Mouse (Mus musculus) liver, adult 2 months (tissue): ENCODE results near the gene Foxe1. TPM values are rescaled to one million over a fixed set of nuclear protein-coding genes. Genes with fewer than 3 reads are reported as not detected.

Experiments used
- DNase-seq: peaks from one replicate; pipeline ENCODE4 v3.0.0-alpha.2; 2011; ENCODE audit warnings: low read depth, low spot score; ENCODE audit errors: extremely low read depth
- H3K27ac ChIP-seq: fragments of 200-500 bp; replicated peaks from 2 replicates; pipeline ENCODE4 v1.5.1; 2012; ENCODE audit warnings: low read depth, mild to moderate bottlenecking, control low read depth, inconsistent platforms, low read length; ENCODE audit not compliant: insufficient read depth
- H3K27me3 ChIP-seq: fragments of 200-500 bp; 2 replicates; pipeline ENCODE4 v1.6.1; 2012; ENCODE audit warnings: mild to moderate bottlenecking, moderate library complexity, low read length, inconsistent platforms; ENCODE audit not compliant: control insufficient read depth, insufficient read depth
- H3K36me3 ChIP-seq: fragments of 200-500 bp; 2 replicates; pipeline ENCODE4 v1.6.1; 2012; ENCODE audit warnings: low read length, inconsistent platforms; ENCODE audit not compliant: control insufficient read depth, insufficient read depth
- H3K4me1 ChIP-seq: fragments of 200-500 bp; 2 replicates; pipeline ENCODE4 v1.6.1; 2011; ENCODE audit warnings: low read length; ENCODE audit not compliant: control insufficient read depth, insufficient read depth
- H3K4me3 ChIP-seq: fragments of 200-500 bp; 2 replicates; pipeline ENCODE4 v1.5.1; 2011; ENCODE audit warnings: low read depth, mild to moderate bottlenecking, control low read depth, low read length, moderate library complexity; ENCODE audit not compliant: insufficient read depth
- H3K79me2 ChIP-seq: fragments of 200-500 bp; 2 replicates; pipeline ENCODE4 v1.6.1; 2012; ENCODE audit warnings: inconsistent platforms, mild to moderate bottlenecking, low read length, moderate library complexity; ENCODE audit not compliant: control insufficient read depth, insufficient read depth
- H3K9ac ChIP-seq: fragments of 200-500 bp; 2 replicates; pipeline ENCODE4 v1.6.1; 2012; ENCODE audit warnings: low read depth, mild to moderate bottlenecking, control low read depth, inconsistent platforms, low read length
- CTCF ChIP-seq: fragments of 200-500 bp; IDR thresholded peaks from 2 replicates; pipeline ENCODE4 v1.5.1; 2011; ENCODE audit warnings: low read depth, low read length, control low read depth
- POLR2A ChIP-seq: fragments of 200-500 bp; IDR thresholded peaks from 2 replicates; pipeline ENCODE4 v1.6.1; 2011; ENCODE audit warnings: low read length, control low read depth; ENCODE audit not compliant: insufficient read depth; ENCODE audit errors: extremely low read depth
- WGBS: fragments of 180-500 bp; shearing (Covaris S2); methylation state at CpG from one replicate; pipeline ENCODE4 v1.1.7; 2018; 5-methylcytosine and 5-hydroxymethylcytosine counted together
- polyA plus RNA-seq: library from polyadenylated mRNA; depleted of rRNA; stranded (reverse); fragments of >200 nt; gene quantifications from 2 replicates; pipeline ENCODE4 v1.2.3, GENCODE M21; 2012
- total RNA-seq: library from RNA; depleted of rRNA; stranded (reverse); fragments of >200 nt; gene quantifications from 2 replicates; pipeline ENCODE4 v1.2.3, GENCODE M21; 2014

Foxe1 gene
- total and polyA plus RNA-seq, 2 experiments: 0.04 TPM; not detected in 1

- TF ChIP-seq POLR2A (no peak), CTCF (no peak)
- no peak for DNase-seq
- WGBS: 8% methylated on average over 67 of the region's 67 CpGs
- H3K27ac ChIP-seq: no peak overlapping the region
- H3K4me3 ChIP-seq: no peak overlapping the region
- H3K36me3 ChIP-seq: no peaks in the 10 kb centered on the region
- H3K9ac ChIP-seq: no peak overlapping the region
- H3K27me3 ChIP-seq: peaks cover 36% of the 10 kb centered on the region
- no peaks in the 10 kb centered on the region for H3K79me2 ChIP-seq
- no peaks in the 10 kb centered on the region for H3K4me1 ChIP-seq
Observed at GRCm38 (mm10) chr4:46345056-46345772, 1.8 kb downstream of the Foxe1 start.

GRCm38 (mm10) chr4:46345773-46346100 is 2.3 kb downstream of the Foxe1 start:
- no peak for DNase-seq
- no peak overlapping the region for H3K27ac ChIP-seq
- TF ChIP-seq POLR2A (no peak), CTCF (no peak)
- H3K79me2 ChIP-seq: no peaks in the 10 kb centered on the region
- no peak overlapping the region for H3K4me3 ChIP-seq
- no peaks in the 10 kb centered on the region for H3K4me1 ChIP-seq
- no peaks in the 10 kb centered on the region for H3K36me3 ChIP-seq
- WGBS: 29% methylated on average over 3 of the region's 3 CpGs
- H3K9ac ChIP-seq: no peak overlapping the region
- H3K27me3 ChIP-seq: peaks cover 32% of the 10 kb centered on the region

GRCm38 (mm10) chr4:46346221-46346620 is 2.8 kb downstream of the Foxe1 start:
- WGBS: 37% methylated on average over 6 of the region's 6 CpGs
- H3K27ac ChIP-seq: no peak overlapping the region

GRCm38 (mm10) chr4:46347141-46347540 is 3.7 kb downstream of the Foxe1 start:
- Histone ChIP-seq H3K36me3 (no peaks in the 10 kb centered on the region), H3K79me2 (no peaks in the 10 kb centered on the region), H3K4me1 (no peaks in the 10 kb centered on the region), H3K4me3 (no peak overlapping the region), H3K9ac (no peak overlapping the region), H3K27me3 (peaks cover 32% of the 10 kb centered on the region), H3K27ac (no peak overlapping the region)
- DNase-seq: no peak
- 17% methylated on average over 4 of the region's 4 CpGs for WGBS
- TF ChIP-seq POLR2A (no peak), CTCF (no peak)

More at GRCm38 (mm10) chr4:46346221-46346620, 2.8 kb downstream of the Foxe1 start:
- TF ChIP-seq POLR2A: no peak
- no peak for TF ChIP-seq CTCF
- Histone ChIP-seq H3K4me3 (no peak overlapping the region), H3K36me3 (no peaks in the 10 kb centered on the region), H3K4me1 (no peaks in the 10 kb centered on the region), H3K9ac (no peak overlapping the region), H3K79me2 (no peaks in the 10 kb centered on the region), H3K27me3 (peaks cover 32% of the 10 kb centered on the region)
- DNase-seq: no peak

- Histone ChIP-seq H3K36me3 (no peaks in the 10 kb centered on the region), H3K4me3 (no peak overlapping the region), H3K9ac (no peak overlapping the region), H3K79me2 (no peaks in the 10 kb centered on the region), H3K4me1 (no peaks in the 10 kb centered on the region), H3K27ac (no peak overlapping the region), H3K27me3 (peaks cover 34% of the 10 kb centered on the region)
- TF ChIP-seq CTCF: no peak
- no peak for TF ChIP-seq POLR2A
- DNase-seq: no peak
- WGBS: 10% methylated on average over 41 of the region's 41 CpGs
Observed at GRCm38 (mm10) chr4:46347580-46348515, 4.4 kb downstream of the Foxe1 start.

GRCm38 (mm10) chr4:46348897-46349296 is 5.5 kb downstream of the Foxe1 start:
- Histone ChIP-seq H3K4me1 (no peaks in the 10 kb centered on the region), H3K4me3 (no peak overlapping the region), H3K79me2 (no peaks in the 10 kb centered on the region), H3K27me3 (peaks cover 30% of the 10 kb centered on the region), H3K36me3 (no peaks in the 10 kb centered on the region), H3K9ac (no peak overlapping the region), H3K27ac (no peak overlapping the region)
- TF ChIP-seq CTCF: no peak
- TF ChIP-seq POLR2A: no peak
- WGBS: 35% methylated on average over 9 of the region's 9 CpGs
- no peak for DNase-seq
